Mouse (Mus musculus) lung, adult 2 months (tissue): ENCODE data around the gene Kank2.

Experiments
- CTCF ChIP-seq: fragments of 200-500 bp; IDR thresholded peaks from 2 replicates; pipeline ENCODE4 v1.5.1; 2011; ENCODE audit warnings: mild to moderate bottlenecking, low read length, control low read depth; ENCODE audit not compliant: insufficient read depth
- POLR2A ChIP-seq: fragments of 200-500 bp; IDR thresholded peaks from 2 replicates; pipeline ENCODE4 v1.6.1; 2011; ENCODE audit warnings: low read depth, mild to moderate bottlenecking, control low read depth, low read length, borderline replicate concordance; ENCODE audit errors: extremely low read depth

DNA sequence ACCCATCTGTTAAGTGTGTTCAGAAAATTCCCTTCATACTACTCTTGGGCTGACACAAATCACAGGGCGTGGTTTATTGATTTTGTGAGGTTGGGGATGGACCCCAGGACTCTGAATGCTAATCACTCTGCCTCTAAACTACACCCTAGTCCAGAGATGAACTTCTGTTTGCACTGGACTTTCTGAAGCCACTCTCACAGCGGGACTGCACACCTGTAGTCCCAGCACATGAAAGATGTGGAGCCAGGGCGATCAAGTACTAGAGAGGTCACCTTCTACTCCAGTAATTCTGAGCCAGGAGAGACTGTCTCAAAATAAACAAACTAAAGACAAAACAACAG is 436 bp upstream of the Kank2 start:
- TF ChIP-seq CTCF, result no peak
- TF ChIP-seq POLR2A, result no peak
